Mouse (Mus musculus) naive thymus-derived CD4-positive, alpha-beta T cell, adult 2 months (primary cell): ENCODE results near the gene Ntsr1.

Source experiments
- DNase-seq: peaks from one replicate; pipeline ENCODE4 v3.0.0-alpha.2; 2011; ENCODE audit warnings: low read depth

Ntsr1 gene

GRCm38 (mm10) chr2:180562146-180562545, 62.4 kb downstream of the Ntsr1 start:
- DNase-seq = no peak

- DNase-seq = no peak
Measured at GRCm38 (mm10) chr2:180563296-180563695, 63.5 kb downstream of the Ntsr1 start.

GRCm38 (mm10) chr2:180563841-180564240, 64.1 kb downstream of the Ntsr1 start:
- no peak for DNase-seq

GRCm38 (mm10) chr2:180566240-180566913, 66.6 kb downstream of the Ntsr1 start:
- DNase-seq = peak; percentile 85

GRCm38 (mm10) chr2:180569028-180569643, 69.4 kb downstream of the Ntsr1 start:
- DNase-seq = no peak

GRCm38 (mm10) chr2:180576482-180576881, 76.7 kb downstream of the Ntsr1 start:
- no peak for DNase-seq

GRCm38 (mm10) chr2:180578686-180579085, 78.9 kb downstream of the Ntsr1 start:
- DNase-seq = peak; percentile 88

GRCm38 (mm10) chr2:180581002-180581401, 81.2 kb downstream of the Ntsr1 start, which contains the start of gene Mrgbp:
Mrgbp (plus strand) TSS chr2:180581304.
- no peak for DNase-seq

GRCm38 (mm10) chr2:180582481-180583153, 82.8 kb downstream of the Ntsr1 start:
- DNase-seq = peak; percentile 99

GRCm38 (mm10) chr2:180583154-180583507, 83.4 kb downstream of the Ntsr1 start:
- DNase-seq = no peak

GRCm38 (mm10) chr2:180588736-180589122, 89.0 kb downstream of the Ntsr1 start:
- no peak for DNase-seq

GRCm38 (mm10) chr2:180589123-180589831, 89.5 kb downstream of the Ntsr1 start, which contains the start of gene Ogfr:
Ogfr (plus strand) TSS chr2:180589245.
- DNase-seq = peak; percentile 94
